Comparison of ENCODE assay signal across 18 mouse cellular contexts in genomic region chr14:32191926-32192325, GRCm38 (mm10). TPM values are rescaled to one million over a fixed set of nuclear protein-coding genes. Genes with fewer than 3 reads are reported as not detected.
"Had no signal": no experiment of that assay in that cellular context is flagged by ENCODE, and none has a peak within 500 bp of the region (broad histone marks: within the 10 kb centered on the region; RNA-seq: fewer than 3 reads in every experiment).

No protein-coding gene starts in this region.

- H3K4me3 ChIP-seq: kidney, embryonic 15.5 days; limb, embryonic 15.5 days; midbrain, embryonic 12.5 days had no signal

- H3K27me3 ChIP-seq: kidney, embryonic 15.5 days; limb, embryonic 15.5 days; midbrain, embryonic 12.5 days had no signal

- H3K4me1 ChIP-seq: kidney, embryonic 15.5 days; limb, embryonic 15.5 days; midbrain, embryonic 12.5 days had no signal

- H3K9me3 ChIP-seq: kidney, embryonic 15.5 days; limb, embryonic 15.5 days; midbrain, embryonic 12.5 days had no signal

- DNase-seq: right cerebral cortex, postnatal 25 days had no signal

- H3K9ac ChIP-seq: kidney, embryonic 15.5 days; limb, embryonic 15.5 days; midbrain, embryonic 12.5 days had no signal

- H3K27ac ChIP-seq: kidney, embryonic 15.5 days; limb, embryonic 15.5 days; midbrain, embryonic 12.5 days had no signal

- H3K4me2 ChIP-seq: kidney, embryonic 15.5 days; limb, embryonic 15.5 days; midbrain, embryonic 12.5 days had no signal

RNA-seq across cellular contexts. Expression of gene Msmb, which starts 50.1 kb away (rescaled TPM):
- total RNA-seq: layer of hippocampus, adult 8-10 months; layer of hippocampus, postnatal 14 days; left cerebral cortex, adult 18-20 months; left cerebral cortex, postnatal 10 days; megakaryocyte, adult 5-6 weeks; midbrain, postnatal 0 days had no signal
- polyA plus RNA-seq: intestine, embryonic 14.5 days; kidney, adult 2 months; kidney, embryonic 15.5 days; large intestine, adult 2 months; limb, embryonic 11.5 days; limb, embryonic 15.5 days; lung, adult 2 months; midbrain, embryonic 12.5 days; midbrain, postnatal 0 days; neural tube, embryonic 14.5 days; small intestine, adult 2 months; stomach, embryonic 16.5 days had no signal
